Comparison of ENCODE assay signal across 16 mouse cellular contexts in genomic region chr1:42231091-42231490, GRCm38 (mm10).
DNase-seq lines count a peak whose midpoint lies in the region; ATAC-seq and TF ChIP-seq lines count a peak whose summit lies in the region.
"Had no signal": no experiment of that assay in that cellular context is flagged by ENCODE, and none has a peak within 500 bp of the region (broad histone marks: within the 10 kb centered on the region; RNA-seq: fewer than 3 reads in every experiment).

No protein-coding gene starts in this region.

- WGBS in hindbrain, postnatal 0 days, result 37% methylated on average over 5 of the region's 5 CpGs
- WGBS in hindbrain, embryonic 12.5 days, result 70% methylated on average over 5 of the region's 5 CpGs
- 64% methylated on average over 5 of the region's 5 CpGs for WGBS in midbrain, embryonic 15.5 days
- WGBS in midbrain, embryonic 10.5 days, result 87% methylated on average over 5 of the region's 5 CpGs
- WGBS in forebrain, embryonic 16.5 days, result 31% methylated on average over 5 of the region's 5 CpGs

- no peak for TF ChIP-seq CTCF in hindbrain, postnatal 0 days (IDR thresholded peaks at IDR 0.05; ENCODE audit: low read depth)

- peak overlapping the region; percentile 5; the same call in 1 of the 2 replicates for H3K27ac ChIP-seq in hindbrain, postnatal 0 days
- H3K27ac ChIP-seq in hindbrain, embryonic 12.5 days, result no peak overlapping the region
- no peak overlapping the region for H3K27ac ChIP-seq in midbrain, embryonic 15.5 days
- H3K27ac ChIP-seq in midbrain, embryonic 10.5 days (replicated peaks), result no peak overlapping the region
- peak overlapping the region; percentile 93 for H3K27ac ChIP-seq in forebrain, embryonic 16.5 days (ENCODE audit: low read length)
- H3K27ac ChIP-seq: heart, embryonic 10.5 days; intestine, embryonic 15.5 days; kidney, embryonic 15.5 days had no signal

- ATAC-seq in hindbrain, postnatal 0 days, result peak; percentile 25; the same call in 1 of the 2 replicates
- no peak for ATAC-seq in hindbrain, embryonic 12.5 days (ENCODE audit: low FRiP score)
- ATAC-seq in midbrain, embryonic 15.5 days (replicated peaks), result peak; percentile 21; the same call in 1 of the 2 replicates
- peak; percentile 18 for ATAC-seq in forebrain, embryonic 16.5 days
- ATAC-seq: activated CD4-positive, CD25-positive, alpha-beta regulatory T cell, adult 4 months had no signal

- H3K36me3 ChIP-seq in hindbrain, postnatal 0 days (ENCODE audit: insufficient read depth, low read length), result no peaks in the 10 kb centered on the region
- H3K36me3 ChIP-seq in hindbrain, embryonic 12.5 days, result no peaks in the 10 kb centered on the region
- no peaks in the 10 kb centered on the region for H3K36me3 ChIP-seq in midbrain, embryonic 15.5 days (replicated peaks)
- H3K36me3 ChIP-seq in midbrain, embryonic 10.5 days, result no peaks in the 10 kb centered on the region
- H3K36me3 ChIP-seq in forebrain, embryonic 16.5 days (ENCODE audit: control insufficient read depth, insufficient read depth), result no peaks in the 10 kb centered on the region
- H3K36me3 ChIP-seq: heart, embryonic 10.5 days; intestine, embryonic 15.5 days; kidney, embryonic 15.5 days had no signal

- peak overlapping the region; percentile 15; the same call in 1 of the 2 replicates for H3K4me3 ChIP-seq in hindbrain, postnatal 0 days (ENCODE audit: low read length)
- no peak overlapping the region for H3K4me3 ChIP-seq in hindbrain, embryonic 12.5 days
- no peak overlapping the region for H3K4me3 ChIP-seq in midbrain, embryonic 15.5 days
- no peak overlapping the region for H3K4me3 ChIP-seq in midbrain, embryonic 10.5 days
- H3K4me3 ChIP-seq in forebrain, embryonic 16.5 days (replicated peaks; ENCODE audit: low read length), result no peak overlapping the region
- H3K4me3 ChIP-seq: heart, embryonic 10.5 days; intestine, embryonic 15.5 days; kidney, embryonic 15.5 days had no signal

- H3K4me1 ChIP-seq in hindbrain, postnatal 0 days (ENCODE audit: insufficient read depth, low read length), result no peaks in the 10 kb centered on the region
- H3K4me1 ChIP-seq in hindbrain, embryonic 12.5 days, result peaks cover 8% of the 10 kb centered on the region; the same call in 1 of the 2 replicates
- H3K4me1 ChIP-seq in midbrain, embryonic 15.5 days, result peaks cover 4% of the 10 kb centered on the region; the same call in 1 of the 2 replicates
- H3K4me1 ChIP-seq in midbrain, embryonic 10.5 days, result peaks cover 12% of the 10 kb centered on the region
- H3K4me1 ChIP-seq in forebrain, embryonic 16.5 days (replicated peaks; ENCODE audit: control insufficient read depth, insufficient read depth, low read length), result peaks cover 28% of the 10 kb centered on the region

- peak; percentile 27 for DNase-seq in adrenal gland, postnatal 25 days
- no peak for DNase-seq in adrenal gland, adult 8-10 months
- DNase-seq in hindbrain, postnatal 0 days (ENCODE audit: low spot score), result peak; percentile 71
- DNase-seq in midbrain, embryonic 10.5 days (ENCODE audit: low spot score), result no peak
- no peak for DNase-seq in kidney, postnatal 25 days
- DNase-seq: cerebellum, adult 11-12 months; gastrocnemius, postnatal 25 days; heart, postnatal 14 days had no signal

- peak overlapping the region; percentile 52 for H3K4me2 ChIP-seq in hindbrain, postnatal 0 days (ENCODE audit: low read depth, low read length)
- H3K4me2 ChIP-seq in hindbrain, embryonic 12.5 days (replicated peaks), result no peak overlapping the region
- H3K4me2 ChIP-seq in midbrain, embryonic 15.5 days, result no peak overlapping the region
- H3K4me2 ChIP-seq in forebrain, embryonic 16.5 days (ENCODE audit: low read length), result peak overlapping the region; percentile 57
- H3K4me2 ChIP-seq: intestine, embryonic 15.5 days; kidney, embryonic 15.5 days had no signal

- no peaks in the 10 kb centered on the region for H3K9me3 ChIP-seq in hindbrain, postnatal 0 days (ENCODE audit: low read length)
- no peaks in the 10 kb centered on the region for H3K9me3 ChIP-seq in hindbrain, embryonic 12.5 days (replicated peaks)
- no peaks in the 10 kb centered on the region for H3K9me3 ChIP-seq in midbrain, embryonic 15.5 days
- no peaks in the 10 kb centered on the region for H3K9me3 ChIP-seq in midbrain, embryonic 10.5 days (replicated peaks)
- H3K9me3 ChIP-seq in forebrain, embryonic 16.5 days (ENCODE audit: control insufficient read depth, low read length), result no peaks in the 10 kb centered on the region
- H3K9me3 ChIP-seq: heart, embryonic 10.5 days; intestine, embryonic 15.5 days; kidney, embryonic 15.5 days had no signal

- no peak overlapping the region for H3K9ac ChIP-seq in hindbrain, postnatal 0 days (replicated peaks; ENCODE audit: low read length)
- no peak overlapping the region for H3K9ac ChIP-seq in hindbrain, embryonic 12.5 days
- no peak overlapping the region for H3K9ac ChIP-seq in midbrain, embryonic 15.5 days
- H3K9ac ChIP-seq in forebrain, embryonic 16.5 days (replicated peaks; ENCODE audit: low read depth, low read length), result no peak overlapping the region
- H3K9ac ChIP-seq: intestine, embryonic 15.5 days; kidney, embryonic 15.5 days had no signal

- no peaks in the 10 kb centered on the region for H3K27me3 ChIP-seq in hindbrain, postnatal 0 days (ENCODE audit: insufficient read depth, low read length)
- no peaks in the 10 kb centered on the region for H3K27me3 ChIP-seq in hindbrain, embryonic 12.5 days
- no peaks in the 10 kb centered on the region for H3K27me3 ChIP-seq in midbrain, embryonic 15.5 days (replicated peaks)
- H3K27me3 ChIP-seq in midbrain, embryonic 10.5 days (ENCODE audit: low read depth, poor library complexity, severe bottlenecking), result no peaks in the 10 kb centered on the region
- no peaks in the 10 kb centered on the region for H3K27me3 ChIP-seq in forebrain, embryonic 16.5 days (replicated peaks; ENCODE audit: control insufficient read depth, insufficient read depth, low read length)
- H3K27me3 ChIP-seq: CH12.LX; intestine, embryonic 15.5 days; kidney, embryonic 15.5 days had no signal

Comparison
In these comparisons a context has a peak if more than half of its experiments do, and no peak if none do; other contexts are left out.
1. DNase-seq: peak in adrenal gland, postnatal 25 days (single experiment) and hindbrain, postnatal 0 days (single experiment); none in adrenal gland, adult 8-10 months (single experiment), midbrain, embryonic 10.5 days (single experiment) and kidney, postnatal 25 days (0 of 2).
2. H3K27ac ChIP-seq: peak in hindbrain, postnatal 0 days (single experiment) and forebrain, embryonic 16.5 days (single experiment); none in hindbrain, embryonic 12.5 days (single experiment), midbrain, embryonic 15.5 days (single experiment) and midbrain, embryonic 10.5 days (single experiment).
3. H3K4me2 ChIP-seq: peak in hindbrain, postnatal 0 days (single experiment) and forebrain, embryonic 16.5 days (single experiment); none in hindbrain, embryonic 12.5 days (single experiment) and midbrain, embryonic 15.5 days (single experiment).